Mouse (Mus musculus): ENCODE results near the gene Scaf4. TPM values are rescaled to one million over a fixed set of nuclear protein-coding genes. Genes with fewer than 3 reads are reported as not detected.
"Not testable (repeated sequence)": the region's sequence is repeated elsewhere in the genome, so short reads cannot be mapped to it uniquely, and the experiment has no call there.

Gene Scaf4
- polyA plus RNA-seq, 1 experiment from 2014 or later = 33.6 TPM

DNA sequence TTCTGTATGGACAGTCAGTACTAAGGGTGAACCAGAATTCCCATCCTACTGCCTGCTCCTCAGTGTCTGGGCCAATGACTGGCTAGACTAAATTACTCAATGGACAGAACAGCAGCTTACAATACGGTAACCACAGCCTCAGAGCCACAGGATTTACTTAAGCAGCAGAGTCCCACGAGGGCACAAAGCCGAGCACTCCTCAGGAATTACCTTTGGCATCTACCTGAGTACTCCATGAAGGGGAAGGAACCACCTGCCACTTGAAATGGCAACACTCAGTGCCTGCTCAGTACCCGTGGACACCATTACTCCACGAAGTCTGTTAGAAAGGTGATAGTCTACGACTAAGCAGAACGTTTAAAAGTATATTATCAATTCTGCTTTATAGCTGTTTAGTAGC is 53.0 kb downstream of the Scaf4 start:
- Histone ChIP-seq H3K9me3 (no peaks in the 10 kb centered on the region), H3K9ac (no peak overlapping the region), H3K4me1 (no peaks in the 10 kb centered on the region), H3K36me3 (peaks cover 44% of the 10 kb centered on the region), H3K27ac (no peak overlapping the region), H3K27me3 (no peaks in the 10 kb centered on the region), H3K4me3 (no peak overlapping the region), H3K4me2 (no peak overlapping the region)
- ATAC-seq (ENCODE audit: insufficient number of reproducible peaks, insufficient read depth, low FRiP score, low TSS enrichment, low read depth) = no peak
- WGBS = 91% methylated on average over 7 of the region's 7 CpGs

DNA sequence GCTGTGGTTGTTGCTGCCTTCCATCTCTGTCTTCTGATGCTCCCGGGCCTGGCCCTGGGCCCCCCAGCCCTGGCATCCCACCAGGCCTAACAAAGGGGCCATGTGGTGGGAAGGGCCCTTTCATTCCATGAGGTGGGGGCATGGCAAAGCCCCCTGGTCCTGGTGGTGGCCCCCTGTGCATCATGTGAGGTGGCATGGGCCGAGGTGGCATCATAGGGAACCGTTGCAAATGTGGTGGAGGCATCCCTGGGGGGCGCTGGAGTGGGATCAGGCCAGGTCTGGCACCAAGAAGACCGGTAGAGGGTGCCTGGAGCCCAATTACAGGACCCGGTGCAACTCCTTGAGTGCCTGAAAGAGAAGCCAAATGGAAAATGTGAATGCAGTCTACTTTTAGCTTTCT is 54.4 kb downstream of the Scaf4 start:
- no peaks in the 10 kb centered on the region for H3K9me3 ChIP-seq
- H3K4me1 ChIP-seq = no peaks in the 10 kb centered on the region
- H3K4me2 ChIP-seq = no peak overlapping the region
- H3K27me3 ChIP-seq = no peaks in the 10 kb centered on the region
- H3K4me3 ChIP-seq = no peak overlapping the region
- no peak overlapping the region for H3K9ac ChIP-seq
- 79% methylated on average over 6 of the region's 6 CpGs for WGBS
- no peak overlapping the region for H3K27ac ChIP-seq
- H3K36me3 ChIP-seq = peaks cover 52% of the 10 kb centered on the region
- ATAC-seq (ENCODE audit: insufficient number of reproducible peaks, insufficient read depth, low FRiP score, low TSS enrichment, low read depth) = no peak

DNA sequence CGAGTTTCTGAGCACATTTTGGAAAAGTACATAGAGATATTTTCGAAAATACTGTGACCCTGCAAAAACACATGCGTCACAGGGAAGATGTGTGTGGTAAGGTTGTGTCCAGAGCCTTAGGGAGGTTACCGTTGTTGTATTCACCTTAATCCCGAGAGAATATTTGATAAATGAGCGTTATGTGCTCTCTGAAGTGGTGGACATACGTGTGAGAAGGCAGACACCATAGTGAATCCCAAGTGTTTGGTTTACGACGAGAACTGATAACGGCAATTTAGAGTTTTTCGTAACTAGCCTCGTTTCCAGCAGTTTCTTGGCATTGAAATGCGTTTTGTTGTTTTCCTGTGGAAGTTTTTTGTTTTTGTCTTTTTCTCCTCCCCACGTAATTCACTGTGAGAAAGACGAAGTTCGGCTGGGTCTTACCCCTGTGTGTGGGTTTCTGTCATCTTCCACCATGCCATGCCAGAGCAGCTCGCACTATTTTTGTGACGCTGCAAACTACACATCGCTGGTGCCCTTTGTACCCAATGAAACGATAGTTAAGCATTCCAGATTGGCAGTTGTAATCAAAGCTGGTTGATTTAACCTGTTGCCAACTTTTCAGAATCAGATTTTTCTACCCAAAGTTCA is 62.7 kb downstream of the Scaf4 start:
- H3K4me1 ChIP-seq = peaks cover 27% of the 10 kb centered on the region
- no peaks in the 10 kb centered on the region for H3K9me3 ChIP-seq
- peak overlapping the region; percentile 96 for H3K4me3 ChIP-seq
- 6% methylated on average over 20 of the region's 20 CpGs for WGBS
- H3K4me2 ChIP-seq = peak overlapping the region; percentile 85
- no peaks in the 10 kb centered on the region for H3K27me3 ChIP-seq
- H3K9ac ChIP-seq = peak overlapping the region; percentile 95
- no peak for ATAC-seq (ENCODE audit: insufficient number of reproducible peaks, insufficient read depth, low FRiP score, low TSS enrichment, low read depth)
- peaks cover 32% of the 10 kb centered on the region for H3K36me3 ChIP-seq
- H3K27ac ChIP-seq = no peak overlapping the region

DNA sequence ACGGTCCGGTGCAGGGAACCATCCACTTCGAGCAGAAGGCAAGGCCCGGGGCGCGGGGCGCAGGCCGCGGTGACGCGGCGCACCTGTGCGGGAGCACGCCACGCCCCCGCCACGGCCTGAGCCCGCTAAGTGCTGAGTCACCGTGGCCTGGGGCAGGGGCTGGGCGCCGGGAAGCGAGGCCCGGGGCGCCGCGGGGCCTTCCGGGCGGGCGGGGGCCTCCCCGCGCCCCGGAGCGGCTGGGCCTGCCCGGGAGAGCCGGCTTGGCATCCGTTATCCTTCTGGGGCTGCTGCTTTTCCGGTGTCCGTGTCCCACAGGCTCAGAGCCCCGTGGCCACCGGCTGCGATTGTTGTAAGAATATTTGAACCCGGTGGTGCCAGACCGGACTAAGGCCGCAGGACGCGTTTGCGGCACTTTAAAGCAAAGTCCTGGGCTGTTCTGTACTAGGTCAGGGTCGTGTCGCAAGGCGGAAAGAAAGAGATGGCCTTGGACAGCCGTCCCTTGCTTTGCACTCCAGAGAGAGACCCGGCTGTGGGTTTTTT is 63.3 kb downstream of the Scaf4 start:
- WGBS = under 1% methylated on average over 51 of the region's 52 CpGs
- peak; percentile 81 for ATAC-seq (ENCODE audit: insufficient number of reproducible peaks, insufficient read depth, low FRiP score, low TSS enrichment, low read depth)
- H3K9me3 ChIP-seq = no peaks in the 10 kb centered on the region

DNA sequence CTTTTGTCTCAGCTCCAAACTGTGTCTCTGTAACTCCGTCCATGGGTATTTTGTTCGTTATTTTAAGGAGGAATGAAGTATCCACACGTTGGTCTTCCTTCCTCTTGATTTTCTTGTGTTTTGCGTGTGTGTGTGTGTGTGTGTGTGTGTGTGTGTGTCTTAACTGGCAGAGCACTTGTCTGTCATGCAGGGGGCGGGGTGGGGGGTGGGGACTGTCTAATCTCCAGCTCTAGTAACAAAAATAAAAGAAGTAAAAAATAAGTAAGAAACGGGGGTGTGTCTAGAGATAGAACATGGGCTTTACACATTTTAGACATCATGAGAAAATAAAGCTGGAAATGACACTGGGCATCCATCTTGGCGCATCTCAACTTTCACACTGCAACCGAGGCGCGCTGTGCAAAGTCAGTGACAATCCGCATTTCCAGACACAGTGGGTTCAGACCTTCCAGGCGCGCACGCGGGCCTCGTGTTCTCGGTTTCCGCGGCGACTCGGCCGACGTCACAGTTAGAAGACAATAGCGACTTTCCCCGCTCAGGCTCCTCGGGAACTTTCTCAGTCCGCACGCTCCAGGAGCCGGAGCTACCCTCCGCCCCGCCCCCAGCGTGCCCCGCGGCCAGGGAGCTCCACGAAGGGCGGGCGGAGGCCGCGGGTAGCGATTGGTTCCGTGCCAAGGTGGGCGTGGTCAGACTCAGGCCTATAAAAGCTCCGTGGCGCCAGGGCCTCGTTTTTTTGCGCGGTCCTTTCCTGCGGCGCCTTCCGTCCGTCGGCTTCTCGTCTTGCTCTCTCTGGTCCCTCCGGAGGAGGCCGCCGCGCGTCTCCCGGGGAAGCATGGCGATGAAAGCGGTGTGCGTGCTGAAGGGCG is 64.0 kb downstream of the Scaf4 start, which contains the start of gene Sod1:
TSS of gene Sod1 (plus strand) at position 729 of the 866 bp plus-strand sequence.
- peak within 1 kb of the TSS; percentile 96 for H3K4me3 ChIP-seq
- H3K27me3 ChIP-seq = no peaks in the 10 kb centered on the region
- peak within 1 kb of the TSS; percentile 93 for H3K27ac ChIP-seq
- ATAC-seq (ENCODE audit: insufficient number of reproducible peaks, insufficient read depth, low FRiP score, low TSS enrichment, low read depth) = peak; percentile 94
- peaks cover 20% of the 10 kb centered on the region for H3K36me3 ChIP-seq
- H3K4me1 ChIP-seq = peaks cover 27% of the 10 kb centered on the region
- H3K4me2 ChIP-seq = peak within 1 kb of the TSS; percentile 85
- H3K9me3 ChIP-seq = no peaks in the 10 kb centered on the region
- peak within 1 kb of the TSS; percentile 95 for H3K9ac ChIP-seq
- WGBS = 2% methylated on average over 56 of the region's 63 CpGs

More for the DNA sequence above, 63.3 kb downstream of the Scaf4 start:
- peaks cover 27% of the 10 kb centered on the region for H3K4me1 ChIP-seq
- H3K27me3 ChIP-seq = no peaks in the 10 kb centered on the region
- H3K9ac ChIP-seq = peak overlapping the region; percentile 95
- peak overlapping the region; percentile 85 for H3K4me2 ChIP-seq
- peaks cover 27% of the 10 kb centered on the region for H3K36me3 ChIP-seq
- peak overlapping the region; percentile 96 for H3K4me3 ChIP-seq
- peak overlapping the region; percentile 93 for H3K27ac ChIP-seq

DNA sequence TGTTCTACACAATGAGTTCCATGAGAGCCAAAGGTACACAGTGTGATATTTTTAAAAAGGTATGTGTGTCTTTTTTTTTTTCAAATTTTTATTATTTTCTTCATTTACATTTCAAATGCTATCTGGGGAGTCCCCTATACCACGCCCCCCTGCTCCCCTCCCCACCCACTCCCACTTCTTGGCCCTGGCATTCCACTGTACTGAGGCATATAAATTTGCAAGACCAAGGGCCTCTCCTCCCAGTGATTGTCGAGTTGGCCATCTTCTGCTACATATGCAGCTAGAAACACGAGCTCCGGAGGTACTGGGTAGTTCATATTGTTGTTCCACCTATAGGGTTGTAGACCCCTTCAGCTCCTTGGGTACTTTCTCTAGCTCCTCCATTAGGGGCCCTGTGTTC is 64.9 kb downstream of the Scaf4 start:
- not testable (repeated sequence) for ATAC-seq (ENCODE audit: insufficient number of reproducible peaks, insufficient read depth, low FRiP score, low TSS enrichment, low read depth); H3K27me3 ChIP-seq; H3K4me3 ChIP-seq; H3K9me3 ChIP-seq; H3K9ac ChIP-seq; H3K27ac ChIP-seq
- Histone ChIP-seq H3K4me1 (peaks cover 27% of the 10 kb centered on the region), H3K36me3 (peaks cover 12% of the 10 kb centered on the region), H3K4me2 (peak overlapping the region; percentile 85; the same call in 1 of the 2 replicates)
- 74% methylated on average over 4 of the region's 4 CpGs for WGBS

DNA sequence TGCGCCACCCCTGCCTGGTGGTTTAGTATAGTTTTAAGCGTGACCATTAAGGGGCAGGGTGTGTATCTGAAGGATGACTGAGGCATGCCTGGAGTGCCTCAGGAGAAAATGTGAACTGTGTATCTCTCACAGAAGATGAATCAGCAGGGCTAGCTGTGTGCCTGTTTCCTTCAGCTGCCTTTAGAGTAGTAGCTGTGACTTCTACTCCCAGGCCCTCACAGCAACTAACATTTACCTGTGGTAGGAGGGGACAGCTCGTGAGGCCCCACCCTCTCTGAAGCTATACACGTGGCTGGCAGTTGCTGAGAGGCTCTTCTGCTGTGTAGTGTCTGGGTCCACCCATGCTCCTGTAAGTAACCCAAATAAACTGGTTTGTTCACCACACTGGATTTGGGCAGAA is 66.4 kb downstream of the Scaf4 start:
- H3K9me3 ChIP-seq = no peaks in the 10 kb centered on the region
- no peaks in the 10 kb centered on the region for H3K36me3 ChIP-seq
- H3K27me3 ChIP-seq = no peaks in the 10 kb centered on the region
- H3K4me2 ChIP-seq = no peak overlapping the region
- ATAC-seq (ENCODE audit: insufficient number of reproducible peaks, insufficient read depth, low FRiP score, low TSS enrichment, low read depth) = no peak
- WGBS = 48% methylated on average over 4 of the region's 4 CpGs
- H3K9ac ChIP-seq = no peak overlapping the region
- no peak overlapping the region for H3K27ac ChIP-seq
- peaks cover 17% of the 10 kb centered on the region for H3K4me1 ChIP-seq
- no peak overlapping the region for H3K4me3 ChIP-seq

DNA sequence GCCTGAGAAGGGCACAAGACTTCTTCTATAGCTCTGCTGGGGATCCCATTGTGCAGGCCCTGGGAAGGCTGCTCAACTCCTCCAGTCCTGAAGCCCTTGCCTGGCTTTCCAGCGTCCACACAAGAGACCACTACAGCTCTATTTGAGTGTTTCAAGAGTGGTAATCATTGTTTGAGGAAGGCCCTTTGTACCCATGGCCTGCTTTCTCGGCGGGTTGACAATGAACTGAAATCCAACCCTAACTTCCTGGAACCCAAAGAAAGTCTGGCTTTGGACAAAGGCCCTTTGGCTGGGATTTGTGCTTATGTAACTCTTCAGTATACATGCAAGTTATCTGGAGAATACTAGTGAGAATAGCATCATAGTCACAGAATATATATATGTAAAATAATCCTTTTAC is 66.9 kb downstream of the Scaf4 start:
- H3K4me2 ChIP-seq = no peak overlapping the region
- ATAC-seq (ENCODE audit: insufficient number of reproducible peaks, insufficient read depth, low FRiP score, low TSS enrichment, low read depth) = no peak
- no peaks in the 10 kb centered on the region for H3K9me3 ChIP-seq
- no peak overlapping the region for H3K4me3 ChIP-seq
- 42% methylated on average over 3 of the region's 3 CpGs for WGBS
- H3K27me3 ChIP-seq = no peaks in the 10 kb centered on the region
- no peak overlapping the region for H3K9ac ChIP-seq
- no peaks in the 10 kb centered on the region for H3K36me3 ChIP-seq
- peaks cover 12% of the 10 kb centered on the region for H3K4me1 ChIP-seq
- H3K27ac ChIP-seq = no peak overlapping the region

DNA sequence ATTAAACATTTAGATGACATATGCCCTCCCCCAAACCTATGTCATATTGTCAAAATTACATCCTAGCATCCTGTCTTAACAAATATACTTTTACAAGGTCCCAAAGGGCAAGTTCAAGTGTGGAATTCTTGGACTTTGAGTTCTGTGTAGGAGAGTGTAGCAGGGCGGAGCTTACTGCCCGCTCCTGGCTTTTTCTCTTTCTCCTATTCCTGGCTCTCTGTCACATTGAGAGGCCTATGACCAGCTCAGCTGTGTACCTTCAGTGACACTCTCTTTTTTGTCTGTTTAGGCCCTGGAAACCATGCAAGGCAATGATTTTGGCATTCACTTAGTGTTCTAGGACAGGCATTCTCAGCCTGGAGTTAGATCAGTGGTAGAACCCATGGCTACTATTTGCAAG is 67.9 kb downstream of the Scaf4 start:
- no peak overlapping the region for H3K27ac ChIP-seq
- H3K27me3 ChIP-seq = no peaks in the 10 kb centered on the region
- H3K4me1 ChIP-seq = peaks cover 5% of the 10 kb centered on the region; the same call in 1 of the 2 replicates
- no peaks in the 10 kb centered on the region for H3K9me3 ChIP-seq
- no peak for ATAC-seq (ENCODE audit: insufficient number of reproducible peaks, insufficient read depth, low FRiP score, low TSS enrichment, low read depth)
- no peaks in the 10 kb centered on the region for H3K36me3 ChIP-seq
- 94% methylated on average over 2 of the region's 2 CpGs for WGBS
- no peak overlapping the region for H3K4me3 ChIP-seq
- H3K4me2 ChIP-seq = no peak overlapping the region
- H3K9ac ChIP-seq = no peak overlapping the region

DNA sequence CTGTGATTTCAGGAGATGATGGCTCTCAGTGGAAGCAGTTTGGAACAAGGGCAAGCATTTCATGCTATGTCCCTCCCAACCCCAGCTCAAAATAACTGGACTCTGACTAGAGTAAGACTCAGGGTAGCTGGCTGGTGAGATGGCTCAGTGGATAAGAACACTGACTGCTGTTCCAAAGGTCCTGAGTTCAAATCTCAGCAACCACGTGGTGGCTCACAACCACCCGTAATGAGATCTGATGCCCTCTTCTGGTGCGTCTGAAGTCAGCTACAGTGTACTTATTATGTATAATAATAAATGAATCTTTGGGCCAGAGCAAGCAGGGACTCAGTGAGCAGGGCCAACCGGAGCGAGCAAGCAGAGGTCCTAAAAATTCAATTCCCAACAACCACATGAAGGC is 68.4 kb downstream of the Scaf4 start:
- not testable (repeated sequence) for H3K27ac ChIP-seq; H3K4me3 ChIP-seq; H3K9ac ChIP-seq; H3K4me2 ChIP-seq; H3K4me1 ChIP-seq; ATAC-seq (ENCODE audit: insufficient number of reproducible peaks, insufficient read depth, low FRiP score, low TSS enrichment, low read depth); H3K36me3 ChIP-seq; H3K9me3 ChIP-seq; H3K27me3 ChIP-seq
- WGBS = 87% methylated on average over 5 of the region's 5 CpGs

DNA sequence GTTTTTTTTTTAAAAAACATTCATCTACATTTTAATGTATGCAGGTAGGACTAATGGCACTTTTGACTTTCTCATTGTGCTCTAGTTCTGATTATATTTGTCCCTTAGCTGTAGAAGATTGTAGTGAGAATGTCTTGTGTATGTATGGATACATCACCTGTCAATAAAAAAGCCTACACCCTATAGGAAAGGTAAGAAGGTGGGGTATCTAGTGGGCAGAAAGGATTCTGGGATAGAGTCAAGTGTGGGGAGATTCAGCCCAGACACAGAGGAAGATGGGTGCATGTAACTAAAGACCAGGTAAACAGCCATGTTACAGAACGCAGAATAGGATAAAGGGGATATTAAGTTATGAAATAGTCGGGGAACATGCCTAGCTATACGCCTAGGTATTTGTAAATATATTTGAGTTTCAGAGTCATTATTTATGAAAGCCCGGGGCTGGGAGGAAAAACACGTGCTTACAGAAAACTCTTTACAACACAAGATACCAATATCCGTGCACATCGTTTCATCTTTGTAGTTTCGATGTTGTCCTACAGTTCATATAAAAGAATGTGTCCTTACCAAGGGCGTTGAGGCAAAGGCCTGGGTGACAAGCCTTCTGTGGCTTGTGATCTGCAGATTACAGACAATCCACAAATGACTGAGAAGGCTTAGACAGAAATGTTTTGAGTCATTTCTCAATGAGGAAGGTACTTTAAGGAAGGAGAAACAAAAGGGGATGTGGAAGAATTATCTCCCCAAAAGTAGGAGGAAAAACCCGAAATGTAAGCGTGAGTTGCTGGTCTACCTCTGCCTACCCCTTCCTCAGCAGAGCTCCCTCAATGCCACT is 69.4 kb downstream of the Scaf4 start:
- H3K4me1 ChIP-seq = peaks cover 9% of the 10 kb centered on the region; the same call in 1 of the 2 replicates
- no peak overlapping the region for H3K27ac ChIP-seq
- no peaks in the 10 kb centered on the region for H3K27me3 ChIP-seq
- H3K9me3 ChIP-seq = no peaks in the 10 kb centered on the region
- no peaks in the 10 kb centered on the region for H3K36me3 ChIP-seq
- WGBS = 91% methylated on average over 11 of the region's 11 CpGs
- ATAC-seq (ENCODE audit: insufficient number of reproducible peaks, insufficient read depth, low FRiP score, low TSS enrichment, low read depth) = no peak
- no peak overlapping the region for H3K4me3 ChIP-seq
- H3K9ac ChIP-seq = no peak overlapping the region
- no peak overlapping the region for H3K4me2 ChIP-seq

All from embryonic facial prominence, embryonic 13.5 days (tissue).